Mouse (Mus musculus): ENCODE data around the gene Ppp6r2. TPM values are rescaled to one million over a fixed set of nuclear protein-coding genes. Genes with fewer than 3 reads are reported as not detected.
A peak's percentile ranks its signal among the peaks of the same experiment; 100 is the strongest.

Gene Ppp6r2
- total and polyA plus RNA-seq, 2 experiments from 2014 or later = 27.7 to 98.4 TPM

DNA sequence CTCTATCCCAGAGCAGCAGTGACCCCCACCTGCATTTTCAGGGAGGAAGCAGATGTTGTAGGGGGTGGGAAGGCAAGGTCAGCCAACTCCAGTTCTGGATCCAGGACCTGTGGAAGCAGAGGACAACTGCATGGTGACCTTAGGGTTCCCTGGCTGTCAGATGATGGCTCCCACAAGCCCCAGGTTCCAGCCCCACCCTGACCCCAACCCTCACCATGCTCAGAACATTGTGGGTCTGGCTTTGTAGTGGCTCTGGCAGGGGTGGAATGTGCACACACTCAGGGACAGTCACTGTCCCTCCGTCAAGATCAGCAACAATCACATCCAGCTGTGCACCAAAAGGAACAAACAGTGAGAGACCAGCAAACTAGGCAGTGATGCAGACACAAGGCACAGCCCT is 94.6 kb downstream of the Ppp6r2 start:
- no peak overlapping the region for H3K27ac ChIP-seq (ENCODE audit: low read depth)
- H3K4me1 ChIP-seq (ENCODE audit: control insufficient read depth, insufficient read depth) = peaks cover 14% of the 10 kb centered on the region; the same call in 1 of the 2 replicates
- no peak overlapping the region for H3K4me3 ChIP-seq (ENCODE audit: low read depth, low read length)
- ATAC-seq (ENCODE audit: insufficient read depth, low read depth) = no peak
- H3K27me3 ChIP-seq (ENCODE audit: control insufficient read depth, insufficient read depth, low read length) = no peaks in the 10 kb centered on the region
- TF ChIP-seq CTCF (IDR thresholded peaks at IDR 0.05; ENCODE audit: low read depth) (no peak), EP300 (IDR thresholded peaks at IDR 0.05; ENCODE audit: low read depth) (no peak)
- H3K9ac ChIP-seq (replicated peaks; ENCODE audit: low read depth, low read length) = no peak overlapping the region
- H3K9me3 ChIP-seq (replicated peaks; ENCODE audit: control insufficient read depth, low read length) = no peaks in the 10 kb centered on the region
- peaks cover 58% of the 10 kb centered on the region for H3K36me3 ChIP-seq (replicated peaks; ENCODE audit: control insufficient read depth, insufficient read depth, low read length)
- H3K4me2 ChIP-seq (ENCODE audit: low read depth, low read length) = no peak overlapping the region
- WGBS = 83% methylated on average over 1 of the region's 1 CpGs
- DNase-seq (ENCODE audit: low spot score) = no peak

GRCm38 (mm10) chr15:89307461-89307860 is 96.1 kb downstream of the Ppp6r2 start:
- Histone ChIP-seq H3K9ac (replicated peaks; ENCODE audit: low read depth, low read length) (no peak overlapping the region), H3K27me3 (ENCODE audit: control insufficient read depth, insufficient read depth, low read length) (no peaks in the 10 kb centered on the region), H3K4me3 (ENCODE audit: low read depth, low read length) (no peak overlapping the region), H3K36me3 (replicated peaks; ENCODE audit: control insufficient read depth, insufficient read depth, low read length) (peaks cover 43% of the 10 kb centered on the region), H3K27ac (ENCODE audit: low read depth) (no peak overlapping the region), H3K4me2 (ENCODE audit: low read depth, low read length) (no peak overlapping the region), H3K9me3 (replicated peaks; ENCODE audit: control insufficient read depth, low read length) (no peaks in the 10 kb centered on the region), H3K4me1 (ENCODE audit: control insufficient read depth, insufficient read depth) (peaks cover 14% of the 10 kb centered on the region; the same call in 1 of the 2 replicates)
- ATAC-seq (ENCODE audit: insufficient read depth, low read depth) (no peak), DNase-seq (ENCODE audit: low spot score) (no peak)
- TF ChIP-seq EP300 (IDR thresholded peaks at IDR 0.05; ENCODE audit: low read depth) = no peak
- no peak for TF ChIP-seq CTCF (IDR thresholded peaks at IDR 0.05; ENCODE audit: low read depth)
- WGBS = 89% methylated on average over 13 of the region's 13 CpGs

- no peak overlapping the region for H3K4me3 ChIP-seq (ENCODE audit: low read depth, low read length)
- TF ChIP-seq EP300 (IDR thresholded peaks at IDR 0.05; ENCODE audit: low read depth) = no peak
- no peak overlapping the region for H3K4me2 ChIP-seq (ENCODE audit: low read depth, low read length)
- 75% methylated on average over 7 of the region's 7 CpGs for WGBS
- no peak overlapping the region for H3K27ac ChIP-seq (ENCODE audit: low read depth)
- H3K27me3 ChIP-seq (ENCODE audit: control insufficient read depth, insufficient read depth, low read length) = no peaks in the 10 kb centered on the region
- no peak for DNase-seq (ENCODE audit: low spot score)
- H3K9ac ChIP-seq (replicated peaks; ENCODE audit: low read depth, low read length) = no peak overlapping the region
- H3K36me3 ChIP-seq (replicated peaks; ENCODE audit: control insufficient read depth, insufficient read depth, low read length) = peaks cover 32% of the 10 kb centered on the region
- peaks cover 18% of the 10 kb centered on the region for H3K4me1 ChIP-seq (ENCODE audit: control insufficient read depth, insufficient read depth)
- H3K9me3 ChIP-seq (replicated peaks; ENCODE audit: control insufficient read depth, low read length) = no peaks in the 10 kb centered on the region
- no peak for ATAC-seq (ENCODE audit: insufficient read depth, low read depth)
Observed at GRCm38 (mm10) chr15:89308406-89309139, 97.2 kb downstream of the Ppp6r2 start.

- TF ChIP-seq EP300 (IDR thresholded peaks at IDR 0.05; ENCODE audit: low read depth) = no peak
- no peak for TF ChIP-seq CTCF (IDR thresholded peaks at IDR 0.05; ENCODE audit: low read depth)
- no peak overlapping the region for H3K4me3 ChIP-seq (ENCODE audit: low read depth, low read length)
- no peak for ATAC-seq (ENCODE audit: insufficient read depth, low read depth)
- no peaks in the 10 kb centered on the region for H3K27me3 ChIP-seq (ENCODE audit: control insufficient read depth, insufficient read depth, low read length)
- no peak overlapping the region for H3K4me2 ChIP-seq (ENCODE audit: low read depth, low read length)
- H3K9me3 ChIP-seq (replicated peaks; ENCODE audit: control insufficient read depth, low read length) = no peaks in the 10 kb centered on the region
- H3K9ac ChIP-seq (replicated peaks; ENCODE audit: low read depth, low read length) = no peak overlapping the region
- peaks cover 27% of the 10 kb centered on the region for H3K4me1 ChIP-seq (ENCODE audit: control insufficient read depth, insufficient read depth)
- H3K27ac ChIP-seq (ENCODE audit: low read depth) = peak overlapping the region; percentile 40; the same call in 1 of the 2 replicates
- no peak for DNase-seq (ENCODE audit: low spot score)
- WGBS = 49% methylated on average over 6 of the region's 6 CpGs
- peaks cover 17% of the 10 kb centered on the region for H3K36me3 ChIP-seq (replicated peaks; ENCODE audit: control insufficient read depth, insufficient read depth, low read length)
Observed at GRCm38 (mm10) chr15:89309962-89310498, 98.7 kb downstream of the Ppp6r2 start.

DNA sequence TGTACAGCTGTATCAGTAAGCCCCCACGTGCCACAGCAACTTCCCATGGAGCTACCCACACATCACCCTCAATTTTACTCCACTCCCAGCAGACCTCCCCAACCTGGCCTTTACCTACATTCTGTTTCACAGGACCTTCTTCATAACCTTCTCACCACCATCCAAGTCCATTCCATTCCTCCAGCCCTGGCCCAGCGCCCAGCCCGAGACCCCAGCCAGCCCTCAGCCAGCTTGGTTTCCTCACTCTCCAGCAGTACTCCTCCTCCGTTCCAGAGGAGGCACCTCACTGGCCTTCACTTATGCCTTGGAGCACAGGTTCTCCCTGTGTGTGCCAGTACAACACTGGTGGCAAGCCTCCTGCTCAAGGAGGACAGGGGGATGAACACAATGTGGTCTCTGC is 102.0 kb downstream of the Ppp6r2 start:
- no peaks in the 10 kb centered on the region for H3K9me3 ChIP-seq (replicated peaks; ENCODE audit: control insufficient read depth, low read length)
- H3K4me2 ChIP-seq (ENCODE audit: low read depth, low read length) = peak overlapping the region; percentile 93; the same call in 1 of the 2 replicates
- H3K27ac ChIP-seq (ENCODE audit: low read depth) = no peak overlapping the region
- no peaks in the 10 kb centered on the region for H3K36me3 ChIP-seq (replicated peaks; ENCODE audit: control insufficient read depth, insufficient read depth, low read length)
- DNase-seq (ENCODE audit: low spot score) = no peak
- ATAC-seq (ENCODE audit: insufficient read depth, low read depth) = no peak
- 0 out of 2 replicates have a peak overlapping the region, but pooled peaks have one; percentile 8 for H3K9ac ChIP-seq (replicated peaks; ENCODE audit: low read depth, low read length)
- peaks cover 27% of the 10 kb centered on the region for H3K4me1 ChIP-seq (ENCODE audit: control insufficient read depth, insufficient read depth)
- no peaks in the 10 kb centered on the region for H3K27me3 ChIP-seq (ENCODE audit: control insufficient read depth, insufficient read depth, low read length)
- TF ChIP-seq EP300 (IDR thresholded peaks at IDR 0.05; ENCODE audit: low read depth) = no peak
- no peak for TF ChIP-seq CTCF (IDR thresholded peaks at IDR 0.05; ENCODE audit: low read depth)
- no peak overlapping the region for H3K4me3 ChIP-seq (ENCODE audit: low read depth, low read length)
- 60% methylated on average over 4 of the region's 4 CpGs for WGBS

Data from heart, postnatal 0 days (tissue).